Mouse (Mus musculus): ENCODE measurements at regions not wholly inside any gene's neighbourhood (a gene's known extent, or its start where the extent isn't known, plus 50 kb on each side); places are given as distances from the start of the nearest gene placed in this dataset.

GRCm38 (mm10) chr1:61379771-61380517 is 258.7 kb upstream of the Pard3b start:
- Histone ChIP-seq H3K27ac (no peak overlapping the region), H3K9me3 (ENCODE audit: low read length) (no peaks in the 10 kb centered on the region), H3K27me3 (ENCODE audit: insufficient read depth, low read length) (no peaks in the 10 kb centered on the region), H3K4me2 (ENCODE audit: low read depth, low read length) (no peak overlapping the region), H3K36me3 (ENCODE audit: insufficient read depth, low read length) (no peaks in the 10 kb centered on the region), H3K4me1 (ENCODE audit: insufficient read depth, low read length) (no peaks in the 10 kb centered on the region), H3K4me3 (ENCODE audit: low read length) (no peak overlapping the region), H3K9ac (replicated peaks; ENCODE audit: low read length) (no peak overlapping the region)
- 48% methylated on average over 21 of the region's 21 CpGs for WGBS
- ATAC-seq (no peak), DNase-seq (ENCODE audit: low spot score) (peak; percentile 23)
- no peak for TF ChIP-seq CTCF (IDR thresholded peaks at IDR 0.05; ENCODE audit: low read depth)

DNA sequence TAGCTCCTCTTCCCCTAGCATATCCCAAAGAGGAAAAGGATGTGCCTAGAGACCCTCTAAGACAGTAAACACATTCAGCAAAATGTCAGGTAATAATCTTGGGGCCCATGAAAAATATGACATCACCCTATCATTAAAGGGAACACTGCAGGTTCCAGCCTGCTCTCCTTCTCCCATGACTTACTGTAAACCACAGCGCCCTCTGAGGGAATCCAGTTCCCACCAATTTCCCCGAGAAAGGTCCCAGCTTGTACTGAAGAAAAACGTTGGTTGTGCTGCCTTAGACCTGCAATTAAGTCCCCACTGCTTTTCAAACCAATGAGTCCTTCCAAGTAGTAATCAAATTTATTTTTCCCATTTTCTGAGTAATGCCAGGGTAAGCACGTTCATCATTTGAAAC is 251.0 kb upstream of the Pard3b start:
- no peaks in the 10 kb centered on the region for H3K36me3 ChIP-seq (ENCODE audit: insufficient read depth, low read length)
- no peak overlapping the region for H3K4me2 ChIP-seq (ENCODE audit: low read depth, low read length)
- WGBS = 55% methylated on average over 4 of the region's 4 CpGs
- H3K9ac ChIP-seq (replicated peaks; ENCODE audit: low read length) = no peak overlapping the region
- H3K4me1 ChIP-seq (ENCODE audit: insufficient read depth, low read length) = no peaks in the 10 kb centered on the region
- TF ChIP-seq CTCF (IDR thresholded peaks at IDR 0.05; ENCODE audit: low read depth) = no peak
- no peak overlapping the region for H3K27ac ChIP-seq
- no peak for DNase-seq (ENCODE audit: low spot score)
- H3K9me3 ChIP-seq (ENCODE audit: low read length) = no peaks in the 10 kb centered on the region
- no peaks in the 10 kb centered on the region for H3K27me3 ChIP-seq (ENCODE audit: insufficient read depth, low read length)
- ATAC-seq = no peak
- H3K4me3 ChIP-seq (ENCODE audit: low read length) = no peak overlapping the region

- ATAC-seq (peak; percentile 92), DNase-seq (ENCODE audit: low spot score) (peak; percentile 77)
- WGBS = 35% methylated on average over 6 of the region's 6 CpGs
- no peak overlapping the region for H3K9ac ChIP-seq (replicated peaks; ENCODE audit: low read length)
- H3K9me3 ChIP-seq (ENCODE audit: low read length) = no peaks in the 10 kb centered on the region
- TF ChIP-seq CTCF (IDR thresholded peaks at IDR 0.05; ENCODE audit: low read depth) = no peak
- no peak overlapping the region for H3K4me2 ChIP-seq (ENCODE audit: low read depth, low read length)
- no peaks in the 10 kb centered on the region for H3K4me1 ChIP-seq (ENCODE audit: insufficient read depth, low read length)
- no peak overlapping the region for H3K4me3 ChIP-seq (ENCODE audit: low read length)
- H3K27me3 ChIP-seq (ENCODE audit: insufficient read depth, low read length) = no peaks in the 10 kb centered on the region
- no peaks in the 10 kb centered on the region for H3K36me3 ChIP-seq (ENCODE audit: insufficient read depth, low read length)
- H3K27ac ChIP-seq = no peak overlapping the region
Observed at GRCm38 (mm10) chr1:61397796-61398195, 240.8 kb upstream of the Pard3b start.

DNA sequence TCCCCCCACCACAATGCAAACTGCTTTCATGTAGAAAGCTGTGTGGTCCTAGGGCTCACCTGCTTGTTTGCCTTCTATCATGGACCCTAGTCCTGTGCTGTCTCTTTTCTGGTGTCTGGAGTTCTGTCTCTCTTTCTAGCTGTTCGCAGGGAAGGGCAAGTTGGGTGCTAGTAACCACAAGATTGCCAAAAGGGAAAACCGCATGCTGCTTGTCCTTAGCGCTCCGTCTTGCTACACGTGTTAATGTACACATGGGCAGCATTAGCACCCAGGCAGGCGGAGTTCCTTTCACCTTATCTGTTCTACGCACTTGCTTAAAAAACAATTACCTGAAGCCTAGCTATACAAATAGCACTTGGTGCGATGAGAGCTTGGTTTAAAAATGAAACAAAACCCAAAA is 236.3 kb upstream of the Pard3b start:
- 72% methylated on average over 8 of the region's 8 CpGs for WGBS
- H3K9ac ChIP-seq (replicated peaks; ENCODE audit: low read length) = no peak overlapping the region
- no peak overlapping the region for H3K4me2 ChIP-seq (ENCODE audit: low read depth, low read length)
- ATAC-seq (no peak), DNase-seq (ENCODE audit: low spot score) (no peak)
- no peak overlapping the region for H3K4me3 ChIP-seq (ENCODE audit: low read length)
- no peaks in the 10 kb centered on the region for H3K9me3 ChIP-seq (ENCODE audit: low read length)
- H3K27me3 ChIP-seq (ENCODE audit: insufficient read depth, low read length) = no peaks in the 10 kb centered on the region
- no peak overlapping the region for H3K27ac ChIP-seq
- H3K36me3 ChIP-seq (ENCODE audit: insufficient read depth, low read length) = no peaks in the 10 kb centered on the region
- no peak for TF ChIP-seq CTCF (IDR thresholded peaks at IDR 0.05; ENCODE audit: low read depth)
- no peaks in the 10 kb centered on the region for H3K4me1 ChIP-seq (ENCODE audit: insufficient read depth, low read length)

DNA sequence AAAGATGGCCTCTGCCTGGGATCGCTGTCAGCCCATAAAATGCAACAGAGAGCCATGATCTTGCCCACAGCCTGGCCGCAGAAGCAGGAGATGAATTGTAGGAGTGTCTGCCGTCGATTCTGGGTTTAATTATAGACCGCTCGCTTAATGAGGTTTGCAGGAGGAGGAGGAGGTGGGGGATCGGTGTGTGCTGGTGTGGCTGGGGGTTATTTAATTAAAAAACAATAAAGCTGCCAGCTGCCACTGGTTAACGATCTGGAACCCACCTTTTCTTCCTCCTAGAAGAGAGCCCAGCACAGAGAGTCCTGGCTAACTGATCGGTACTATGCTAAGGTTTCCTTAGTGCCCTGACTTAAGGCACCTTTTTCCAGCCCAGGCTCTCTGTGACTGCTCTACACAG is 231.4 kb upstream of the Pard3b start:
- Histone ChIP-seq H3K27me3 (ENCODE audit: insufficient read depth, low read length) (no peaks in the 10 kb centered on the region), H3K4me3 (ENCODE audit: low read length) (no peak overlapping the region), H3K9ac (replicated peaks; ENCODE audit: low read length) (no peak overlapping the region), H3K4me2 (ENCODE audit: low read depth, low read length) (no peak overlapping the region), H3K9me3 (ENCODE audit: low read length) (no peaks in the 10 kb centered on the region), H3K27ac (no peak overlapping the region), H3K4me1 (ENCODE audit: insufficient read depth, low read length) (no peaks in the 10 kb centered on the region), H3K36me3 (ENCODE audit: insufficient read depth, low read length) (no peaks in the 10 kb centered on the region)
- no peak for TF ChIP-seq CTCF (IDR thresholded peaks at IDR 0.05; ENCODE audit: low read depth)
- DNase-seq (ENCODE audit: low spot score) (no peak), ATAC-seq (no peak)
- WGBS = 41% methylated on average over 9 of the region's 9 CpGs

DNA sequence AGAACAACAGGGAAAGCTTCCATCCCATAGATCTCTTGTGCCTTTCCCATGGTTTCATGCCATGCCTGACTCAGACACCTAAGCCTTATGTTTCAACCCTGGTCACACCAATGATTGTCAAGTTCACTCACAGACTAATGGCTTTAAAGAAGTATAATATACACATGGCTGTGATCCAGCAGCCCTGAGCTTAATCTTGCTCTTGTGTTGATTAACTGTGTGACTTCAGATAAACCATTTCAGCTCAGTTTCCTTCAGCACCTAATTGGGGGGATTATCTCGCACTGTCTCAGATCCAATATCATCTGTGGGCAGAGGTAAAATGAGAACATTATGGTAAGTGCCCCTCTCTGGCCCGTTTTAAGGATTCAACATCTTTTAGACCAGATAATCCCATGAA is 223.9 kb upstream of the Pard3b start:
- no peaks in the 10 kb centered on the region for H3K27me3 ChIP-seq (ENCODE audit: insufficient read depth, low read length)
- TF ChIP-seq CTCF (IDR thresholded peaks at IDR 0.05; ENCODE audit: low read depth) = no peak
- no peaks in the 10 kb centered on the region for H3K9me3 ChIP-seq (ENCODE audit: low read length)
- no peak overlapping the region for H3K27ac ChIP-seq
- ATAC-seq (no peak), DNase-seq (ENCODE audit: low spot score) (no peak)
- H3K36me3 ChIP-seq (ENCODE audit: insufficient read depth, low read length) = no peaks in the 10 kb centered on the region
- no peak overlapping the region for H3K4me2 ChIP-seq (ENCODE audit: low read depth, low read length)
- no peak overlapping the region for H3K4me3 ChIP-seq (ENCODE audit: low read length)
- 65% methylated on average over 2 of the region's 2 CpGs for WGBS
- H3K4me1 ChIP-seq (ENCODE audit: insufficient read depth, low read length) = peaks cover 3% of the 10 kb centered on the region; the same call in 1 of the 2 replicates
- H3K9ac ChIP-seq (replicated peaks; ENCODE audit: low read length) = no peak overlapping the region

GRCm38 (mm10) chr1:61415426-61416195 is 223.0 kb upstream of the Pard3b start:
- Histone ChIP-seq H3K4me1 (ENCODE audit: insufficient read depth, low read length) (peaks cover 3% of the 10 kb centered on the region; the same call in 1 of the 2 replicates), H3K27ac (no peak overlapping the region), H3K36me3 (ENCODE audit: insufficient read depth, low read length) (no peaks in the 10 kb centered on the region), H3K9ac (replicated peaks; ENCODE audit: low read length) (no peak overlapping the region), H3K27me3 (ENCODE audit: insufficient read depth, low read length) (no peaks in the 10 kb centered on the region), H3K4me3 (ENCODE audit: low read length) (no peak overlapping the region), H3K9me3 (ENCODE audit: low read length) (no peaks in the 10 kb centered on the region), H3K4me2 (ENCODE audit: low read depth, low read length) (no peak overlapping the region)
- no peak for TF ChIP-seq CTCF (IDR thresholded peaks at IDR 0.05; ENCODE audit: low read depth)
- WGBS = 63% methylated on average over 20 of the region's 20 CpGs
- ATAC-seq (no peak), DNase-seq (ENCODE audit: low spot score) (no peak)
